Mouse (Mus musculus): ENCODE data around the gene Ythdf2. TPM values are rescaled to one million over a fixed set of nuclear protein-coding genes. Genes with fewer than 3 reads are reported as not detected.
"Not testable (repeated sequence)": the region's sequence is repeated elsewhere in the genome, so short reads cannot be mapped to it uniquely, and the experiment has no call there.

Gene Ythdf2
- polyA plus RNA-seq, 1 experiment from 2014 or later: 87.7 TPM

DNA sequence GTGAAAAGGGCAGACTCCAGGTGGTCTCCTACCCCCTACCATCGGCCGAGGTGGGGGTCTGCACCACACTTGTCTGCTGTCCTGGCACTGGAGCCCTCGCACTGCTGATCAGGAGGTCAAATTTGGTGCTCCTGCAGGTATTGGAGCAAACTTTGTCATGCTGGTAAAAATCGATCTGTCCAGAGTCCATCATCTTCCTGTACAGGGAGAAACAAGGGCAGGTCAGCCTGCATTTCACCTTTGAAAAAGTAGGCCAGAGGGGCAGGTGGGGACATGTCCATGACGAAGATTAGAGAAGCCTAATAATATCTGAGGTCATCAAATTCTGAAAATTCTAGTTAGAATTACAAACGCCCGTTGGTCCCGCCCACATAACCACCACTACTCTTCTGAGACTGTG is 22.6 kb upstream of the Ythdf2 start:
- Histone ChIP-seq H3K36me3 (ENCODE audit: insufficient read depth, low read length) (peaks cover 63% of the 10 kb centered on the region), H3K9me3 (replicated peaks; ENCODE audit: low read length) (no peaks in the 10 kb centered on the region), H3K9ac (ENCODE audit: low read depth, low read length) (no peak overlapping the region), H3K4me1 (replicated peaks; ENCODE audit: insufficient read depth, low read length) (no peaks in the 10 kb centered on the region), H3K27me3 (ENCODE audit: insufficient read depth, low read length) (no peaks in the 10 kb centered on the region), H3K4me2 (ENCODE audit: low read length) (no peak overlapping the region), H3K27ac (no peak overlapping the region), H3K4me3 (replicated peaks; ENCODE audit: low read depth, low read length) (no peak overlapping the region)
- ATAC-seq (replicated peaks; ENCODE audit: low FRiP score, low read depth) (no peak), DNase-seq (ENCODE audit: low spot score) (no peak)
- TF ChIP-seq CTCF (IDR thresholded peaks at IDR 0.05; ENCODE audit: low read depth): no peak
- WGBS: 91% methylated on average over 8 of the region's 8 CpGs

DNA sequence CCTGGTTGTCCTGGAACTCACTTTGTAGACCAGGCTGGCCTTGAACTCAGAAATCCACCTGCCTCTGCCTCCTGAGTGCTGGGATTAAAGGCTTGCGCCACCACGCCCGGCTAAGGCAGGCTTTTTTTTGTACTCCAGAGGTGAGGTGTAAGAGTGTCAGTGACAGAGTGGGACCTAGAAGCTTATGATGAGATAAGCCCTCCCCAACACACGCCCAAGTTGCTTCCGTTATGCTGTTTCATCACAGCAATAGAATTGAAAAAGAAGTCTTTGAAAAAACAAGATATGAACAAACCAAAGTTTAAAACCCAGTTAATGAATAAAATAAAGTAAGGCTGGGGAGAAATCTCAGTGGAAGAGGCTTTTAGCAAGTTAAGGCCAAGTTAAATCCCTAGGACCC is 18.3 kb upstream of the Ythdf2 start:
- WGBS: 95% methylated on average over 5 of the region's 5 CpGs
- H3K4me3 ChIP-seq (replicated peaks; ENCODE audit: low read depth, low read length): no peak overlapping the region
- ATAC-seq (replicated peaks; ENCODE audit: low FRiP score, low read depth) (no peak), DNase-seq (ENCODE audit: low spot score) (no peak)
- no peaks in the 10 kb centered on the region for H3K27me3 ChIP-seq (ENCODE audit: insufficient read depth, low read length)
- no peaks in the 10 kb centered on the region for H3K4me1 ChIP-seq (replicated peaks; ENCODE audit: insufficient read depth, low read length)
- no peak overlapping the region for H3K9ac ChIP-seq (ENCODE audit: low read depth, low read length)
- no peak overlapping the region for H3K27ac ChIP-seq
- H3K36me3 ChIP-seq (ENCODE audit: insufficient read depth, low read length): peaks cover 71% of the 10 kb centered on the region
- no peak for TF ChIP-seq CTCF (IDR thresholded peaks at IDR 0.05; ENCODE audit: low read depth)
- no peak overlapping the region for H3K4me2 ChIP-seq (ENCODE audit: low read length)
- no peaks in the 10 kb centered on the region for H3K9me3 ChIP-seq (replicated peaks; ENCODE audit: low read length)

DNA sequence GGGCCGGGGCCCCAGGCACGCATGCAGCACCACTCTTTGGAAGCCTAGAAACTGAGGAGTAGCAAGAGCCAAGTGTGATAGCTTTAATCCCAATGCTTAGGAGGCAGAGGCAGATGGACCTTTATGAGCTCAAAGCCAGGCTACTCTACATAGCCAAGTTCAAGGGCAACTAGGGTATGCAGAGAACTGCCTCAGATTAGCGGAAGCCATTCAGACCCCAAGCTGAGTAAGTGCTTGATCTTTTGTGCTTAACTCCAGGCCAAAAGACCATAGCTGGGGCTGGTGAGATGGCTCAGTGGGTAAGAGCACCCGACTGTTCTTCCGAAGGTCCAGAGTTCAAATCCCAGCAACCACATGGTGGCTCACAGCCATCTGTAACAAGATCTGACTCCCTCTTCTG is 9.9 kb upstream of the Ythdf2 start:
- H3K27me3 ChIP-seq (ENCODE audit: insufficient read depth, low read length); DNase-seq (ENCODE audit: low spot score); ATAC-seq (replicated peaks; ENCODE audit: low FRiP score, low read depth); H3K4me1 ChIP-seq (replicated peaks; ENCODE audit: insufficient read depth, low read length); H3K4me3 ChIP-seq (replicated peaks; ENCODE audit: low read depth, low read length); H3K4me2 ChIP-seq (ENCODE audit: low read length); H3K9ac ChIP-seq (ENCODE audit: low read depth, low read length); H3K9me3 ChIP-seq (replicated peaks; ENCODE audit: low read length); H3K27ac ChIP-seq: not testable (repeated sequence)
- WGBS: 89% methylated on average over 5 of the region's 5 CpGs
- peaks cover 24% of the 10 kb centered on the region for H3K36me3 ChIP-seq (ENCODE audit: insufficient read depth, low read length)

DNA sequence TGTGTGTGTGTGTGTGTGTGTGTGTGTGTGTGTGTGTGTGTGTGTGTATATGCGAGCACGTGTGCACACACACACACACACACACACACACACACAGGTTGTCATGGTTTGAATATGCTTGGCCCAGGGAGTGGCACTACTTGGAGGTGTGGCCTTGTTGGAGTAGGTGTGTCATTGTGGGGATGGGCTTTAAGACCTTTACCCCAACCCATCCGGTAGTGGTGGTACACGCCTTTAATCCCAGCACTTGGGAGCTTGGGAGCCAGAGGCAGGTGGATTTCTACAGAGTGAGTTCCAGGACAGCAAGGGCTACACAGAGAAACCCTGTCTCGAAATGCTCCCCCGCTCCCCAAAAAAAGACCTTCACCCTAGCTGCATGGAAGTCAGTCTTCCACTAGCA is 6.3 kb upstream of the Ythdf2 start:
- DNase-seq (ENCODE audit: low spot score); H3K27me3 ChIP-seq (ENCODE audit: insufficient read depth, low read length); H3K27ac ChIP-seq; H3K4me1 ChIP-seq (replicated peaks; ENCODE audit: insufficient read depth, low read length); ATAC-seq (replicated peaks; ENCODE audit: low FRiP score, low read depth); H3K9me3 ChIP-seq (replicated peaks; ENCODE audit: low read length); H3K4me3 ChIP-seq (replicated peaks; ENCODE audit: low read depth, low read length); H3K9ac ChIP-seq (ENCODE audit: low read depth, low read length); H3K36me3 ChIP-seq (ENCODE audit: insufficient read depth, low read length); H3K4me2 ChIP-seq (ENCODE audit: low read length): not testable (repeated sequence)
- 79% methylated on average over 6 of the region's 6 CpGs for WGBS

DNA sequence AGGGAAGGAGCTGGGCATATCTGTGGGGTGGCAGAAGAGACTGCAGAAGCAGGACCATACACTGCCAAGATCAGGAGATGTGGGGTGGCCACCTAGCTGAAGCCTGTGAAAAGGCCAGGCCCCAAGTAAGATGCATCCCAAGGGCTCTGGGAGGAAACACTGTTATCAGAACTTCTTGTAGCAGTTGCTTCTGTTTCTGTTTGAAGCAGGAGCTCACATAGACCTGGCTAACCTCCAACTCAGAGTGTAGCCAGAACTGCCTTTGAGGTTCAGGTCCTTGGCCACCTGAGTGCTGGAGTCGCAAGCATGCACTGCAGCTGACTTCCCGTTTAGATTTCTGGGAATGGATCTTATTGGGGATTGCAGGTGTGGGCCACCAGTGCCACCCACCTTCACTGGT is 5.7 kb upstream of the Ythdf2 start:
- no peaks in the 10 kb centered on the region for H3K9me3 ChIP-seq (replicated peaks; ENCODE audit: low read length)
- H3K4me1 ChIP-seq (replicated peaks; ENCODE audit: insufficient read depth, low read length): no peaks in the 10 kb centered on the region
- ATAC-seq (replicated peaks; ENCODE audit: low FRiP score, low read depth) (no peak), DNase-seq (ENCODE audit: low spot score) (no peak)
- TF ChIP-seq CTCF (IDR thresholded peaks at IDR 0.05; ENCODE audit: low read depth): no peak
- no peaks in the 10 kb centered on the region for H3K36me3 ChIP-seq (ENCODE audit: insufficient read depth, low read length)
- H3K27ac ChIP-seq: no peak overlapping the region
- H3K4me2 ChIP-seq (ENCODE audit: low read length): no peak overlapping the region
- no peaks in the 10 kb centered on the region for H3K27me3 ChIP-seq (ENCODE audit: insufficient read depth, low read length)
- WGBS: 79% methylated on average over 2 of the region's 2 CpGs
- H3K4me3 ChIP-seq (replicated peaks; ENCODE audit: low read depth, low read length): no peak overlapping the region
- no peak overlapping the region for H3K9ac ChIP-seq (ENCODE audit: low read depth, low read length)

DNA sequence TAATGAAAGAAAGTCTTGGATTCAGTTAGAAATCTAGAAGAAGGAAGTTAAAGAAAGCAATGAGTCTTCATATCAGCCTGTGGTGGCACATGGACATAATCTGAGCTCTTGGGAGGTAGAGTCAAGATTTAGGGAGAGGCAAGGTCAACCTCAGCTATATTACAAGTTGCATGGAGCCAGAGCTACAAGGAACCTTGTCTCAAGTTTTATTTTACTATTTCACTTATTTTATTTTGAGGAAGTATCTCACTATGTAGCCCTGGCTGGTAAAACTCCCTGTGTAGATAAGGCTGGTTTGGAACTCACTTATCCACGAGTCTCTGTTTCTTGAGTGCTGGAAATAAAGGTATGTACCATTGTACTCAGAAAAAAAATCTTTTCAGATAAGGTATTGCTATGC is 4.5 kb upstream of the Ythdf2 start:
- Histone ChIP-seq H3K27me3 (ENCODE audit: insufficient read depth, low read length) (no peaks in the 10 kb centered on the region), H3K27ac (no peak overlapping the region), H3K4me1 (replicated peaks; ENCODE audit: insufficient read depth, low read length) (no peaks in the 10 kb centered on the region), H3K36me3 (ENCODE audit: insufficient read depth, low read length) (no peaks in the 10 kb centered on the region), H3K4me2 (ENCODE audit: low read length) (no peak overlapping the region), H3K4me3 (replicated peaks; ENCODE audit: low read depth, low read length) (no peak overlapping the region), H3K9ac (ENCODE audit: low read depth, low read length) (no peak overlapping the region), H3K9me3 (replicated peaks; ENCODE audit: low read length) (no peaks in the 10 kb centered on the region)
- DNase-seq (ENCODE audit: low spot score) (no peak), ATAC-seq (replicated peaks; ENCODE audit: low FRiP score, low read depth) (no peak)
- WGBS: 74% methylated on average over 1 of the region's 1 CpGs
- TF ChIP-seq CTCF (IDR thresholded peaks at IDR 0.05; ENCODE audit: low read depth): no peak

DNA sequence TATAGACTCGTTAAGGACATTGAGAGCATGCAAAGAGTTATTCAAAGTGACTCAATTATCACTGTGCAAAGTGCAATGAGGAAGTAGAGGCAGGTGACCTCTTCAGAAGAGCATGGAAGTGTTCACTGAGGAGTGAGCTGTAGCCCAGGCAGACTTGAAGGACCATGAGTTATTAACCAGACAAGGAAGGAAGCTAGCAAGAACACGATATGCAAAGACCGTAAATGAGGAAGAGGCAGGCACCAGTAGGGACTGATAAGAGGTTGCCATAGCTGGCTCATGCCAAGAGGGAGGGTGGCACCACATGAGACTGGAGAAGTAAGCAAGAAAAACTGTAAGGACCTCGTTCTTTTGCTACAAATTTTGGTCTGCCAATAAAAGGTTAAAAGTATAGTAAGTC is 2.7 kb upstream of the Ythdf2 start:
- Histone ChIP-seq H3K27ac (no peak overlapping the region), H3K9me3 (replicated peaks; ENCODE audit: low read length) (no peaks in the 10 kb centered on the region), H3K4me3 (replicated peaks; ENCODE audit: low read depth, low read length) (no peak overlapping the region), H3K4me1 (replicated peaks; ENCODE audit: insufficient read depth, low read length) (0 out of 2 replicates have a peak, but pooled peaks cover 2% of the 10 kb centered on the region), H3K27me3 (ENCODE audit: insufficient read depth, low read length) (no peaks in the 10 kb centered on the region), H3K4me2 (ENCODE audit: low read length) (no peak overlapping the region), H3K36me3 (ENCODE audit: insufficient read depth, low read length) (no peaks in the 10 kb centered on the region), H3K9ac (ENCODE audit: low read depth, low read length) (no peak overlapping the region)
- DNase-seq (ENCODE audit: low spot score) (no peak), ATAC-seq (replicated peaks; ENCODE audit: low FRiP score, low read depth) (no peak)
- no peak for TF ChIP-seq CTCF (IDR thresholded peaks at IDR 0.05; ENCODE audit: low read depth)
- WGBS: 55% methylated on average over 4 of the region's 4 CpGs
